Mouse (Mus musculus) bone marrow macrophage, adult 2 months (primary cell): ENCODE measurements at regions not wholly inside any gene's neighbourhood (a gene's known extent, or its start where the extent isn't known, plus 50 kb on each side); places are given as distances from the start of the nearest gene placed in this dataset.
A peak's percentile ranks its signal among the peaks of the same experiment; 100 is the strongest.

ENCODE experiments used
- H3K27ac ChIP-seq: 2 replicates; pipeline ENCODE4 v1.5.1; 2012; ENCODE audit warnings: low read depth, low read length; ENCODE audit not compliant: insufficient read depth
- H3K4me1 ChIP-seq: 2 replicates; pipeline ENCODE4 v1.6.1; 2012; ENCODE audit warnings: low read length; ENCODE audit not compliant: control insufficient read depth, insufficient read depth
- H3K4me3 ChIP-seq: 2 replicates; pipeline ENCODE4 v1.5.1; 2012; ENCODE audit warnings: mild to moderate bottlenecking, low read length, moderate library complexity; ENCODE audit not compliant: insufficient read depth
- CTCF ChIP-seq: IDR thresholded peaks from 2 replicates; pipeline ENCODE4 v1.5.1; 2012; ENCODE audit warnings: low read depth, mild to moderate bottlenecking, low read length, moderate library complexity
- POLR2A ChIP-seq: IDR thresholded peaks from 2 replicates; pipeline ENCODE4 v1.6.1; 2012; ENCODE audit warnings: mild to moderate bottlenecking, low read depth, low read length, borderline replicate concordance

GRCm38 (mm10) chr2:131801212-131801611, 58.3 kb downstream of the Erv3 start:
- Histone ChIP-seq H3K4me3 (no peak overlapping the region), H3K4me1 (0 out of 2 replicates have a peak, but pooled peaks cover 2% of the 10 kb centered on the region), H3K27ac (no peak overlapping the region)
- TF ChIP-seq POLR2A (no peak), CTCF (no peak)

GRCm38 (mm10) chr2:131800126-131800894, 59.2 kb downstream of the Erv3 start:
- no peak overlapping the region for H3K27ac ChIP-seq
- H3K4me3 ChIP-seq, result no peak overlapping the region
- 0 out of 2 replicates have a peak, but pooled peaks cover 2% of the 10 kb centered on the region for H3K4me1 ChIP-seq
- no peak for TF ChIP-seq POLR2A
- no peak for TF ChIP-seq CTCF

- no peak overlapping the region for H3K4me3 ChIP-seq
- no peak overlapping the region for H3K27ac ChIP-seq
- 0 out of 2 replicates have a peak, but pooled peaks cover 2% of the 10 kb centered on the region for H3K4me1 ChIP-seq
- TF ChIP-seq CTCF (no peak), POLR2A (no peak)
Measured at GRCm38 (mm10) chr2:131799486-131799885, 60.1 kb downstream of the Erv3 start.

- Histone ChIP-seq H3K27ac (no peak overlapping the region), H3K4me3 (no peak overlapping the region), H3K4me1 (0 out of 2 replicates have a peak, but pooled peaks cover 2% of the 10 kb centered on the region)
- TF ChIP-seq POLR2A (no peak), CTCF (no peak)
Measured at GRCm38 (mm10) chr2:131797001-131797693, 62.4 kb downstream of the Erv3 start.

- TF ChIP-seq POLR2A (no peak), CTCF (no peak)
- Histone ChIP-seq H3K4me1 (no peaks in the 10 kb centered on the region), H3K4me3 (no peak overlapping the region), H3K27ac (no peak overlapping the region)
Measured at GRCm38 (mm10) chr2:131775381-131775780, 84.2 kb downstream of the Erv3 start.

GRCm38 (mm10) chr2:131773691-131774090, 85.9 kb downstream of the Erv3 start:
- no peak overlapping the region for H3K27ac ChIP-seq
- H3K4me1 ChIP-seq, result no peaks in the 10 kb centered on the region
- no peak overlapping the region for H3K4me3 ChIP-seq
- TF ChIP-seq CTCF (no peak), POLR2A (no peak)

GRCm38 (mm10) chr2:131772163-131772562, 87.4 kb downstream of the Erv3 start:
- H3K4me3 ChIP-seq, result no peak overlapping the region
- peaks cover 7% of the 10 kb centered on the region; the same call in 1 of the 2 replicates for H3K4me1 ChIP-seq
- TF ChIP-seq CTCF (no peak), POLR2A (no peak)
- H3K27ac ChIP-seq, result no peak overlapping the region

GRCm38 (mm10) chr2:131770852-131771251, 88.7 kb downstream of the Erv3 start:
- no peak overlapping the region for H3K27ac ChIP-seq
- peaks cover 7% of the 10 kb centered on the region; the same call in 1 of the 2 replicates for H3K4me1 ChIP-seq
- H3K4me3 ChIP-seq, result no peak overlapping the region
- TF ChIP-seq POLR2A (no peak), CTCF (peak; percentile 58)

GRCm38 (mm10) chr2:131769656-131770210, 89.8 kb downstream of the Erv3 start:
- H3K27ac ChIP-seq, result no peak overlapping the region
- H3K4me3 ChIP-seq, result no peak overlapping the region
- TF ChIP-seq CTCF (no peak), POLR2A (no peak)
- H3K4me1 ChIP-seq, result peaks cover 7% of the 10 kb centered on the region; the same call in 1 of the 2 replicates

- H3K27ac ChIP-seq, result no peak overlapping the region
- H3K4me1 ChIP-seq, result peaks cover 7% of the 10 kb centered on the region; the same call in 1 of the 2 replicates
- no peak overlapping the region for H3K4me3 ChIP-seq
- no peak for TF ChIP-seq CTCF
- no peak for TF ChIP-seq POLR2A
Measured at GRCm38 (mm10) chr2:131766500-131766899, 93.0 kb downstream of the Erv3 start.
